Mouse (Mus musculus) right cerebral cortex, postnatal 14 days (tissue): ENCODE data around the gene Lemd2.
A peak's percentile ranks its signal among the peaks of the same experiment; 100 is the strongest.

Experiments used
- DNase-seq: peaks from one replicate; pipeline ENCODE4 v3.0.0; 2022

The Lemd2 gene

GRCm38 (mm10) chr17:27226701-27227100, 22.4 kb upstream of the Lemd2 start:
- no peak for DNase-seq

GRCm38 (mm10) chr17:27225801-27226200, 21.5 kb upstream of the Lemd2 start:
- DNase-seq: no peak

- no peak for DNase-seq
These were observed 19.6 kb upstream of the Lemd2 start for GRCm38 (mm10) chr17:27223821-27224220.

- DNase-seq: peak; percentile 61
These were observed 17.3 kb upstream of the Lemd2 start for GRCm38 (mm10) chr17:27221562-27221961.

GRCm38 (mm10) chr17:27218916-27219315, 14.6 kb upstream of the Lemd2 start:
- DNase-seq: no peak

- DNase-seq: no peak
These were observed 14.1 kb upstream of the Lemd2 start for GRCm38 (mm10) chr17:27218364-27218763.

GRCm38 (mm10) chr17:27212768-27213525, 8.7 kb upstream of the Lemd2 start:
- peak; percentile 67 for DNase-seq

GRCm38 (mm10) chr17:27212006-27212405, 7.7 kb upstream of the Lemd2 start:
- DNase-seq: no peak

GRCm38 (mm10) chr17:27207113-27207707, 2.9 kb upstream of the Lemd2 start:
- no peak for DNase-seq

- no peak for DNase-seq
These were observed 753 bp downstream of the Lemd2 start for GRCm38 (mm10) chr17:27203358-27204074.

- no peak for DNase-seq
These were observed 1.3 kb downstream of the Lemd2 start for GRCm38 (mm10) chr17:27202919-27203357.

GRCm38 (mm10) chr17:27201981-27202380, 2.3 kb downstream of the Lemd2 start:
- DNase-seq: no peak

GRCm38 (mm10) chr17:27200801-27201200, 3.5 kb downstream of the Lemd2 start:
- DNase-seq: no peak

GRCm38 (mm10) chr17:27199864-27200263, 4.4 kb downstream of the Lemd2 start:
- no peak for DNase-seq

GRCm38 (mm10) chr17:27199205-27199604, 5.1 kb downstream of the Lemd2 start:
- DNase-seq: no peak

- no peak for DNase-seq
These were observed 8.1 kb downstream of the Lemd2 start for GRCm38 (mm10) chr17:27196206-27196605.

GRCm38 (mm10) chr17:27194258-27195185, 9.7 kb downstream of the Lemd2 start:
- DNase-seq: no peak

- DNase-seq: no peak
These were observed 12.5 kb downstream of the Lemd2 start for GRCm38 (mm10) chr17:27191804-27192203.

GRCm38 (mm10) chr17:27191189-27191588, 13.1 kb downstream of the Lemd2 start:
- DNase-seq: no peak

GRCm38 (mm10) chr17:27189640-27190216, 14.5 kb downstream of the Lemd2 start:
- peak; percentile 60 for DNase-seq

GRCm38 (mm10) chr17:27188883-27189282, 15.4 kb downstream of the Lemd2 start:
- no peak for DNase-seq

- DNase-seq: no peak
These were observed 17.2 kb downstream of the Lemd2 start for GRCm38 (mm10) chr17:27187059-27187458.
